Mouse (Mus musculus): ENCODE results near the gene Hspa8. TPM values are rescaled to one million over a fixed set of nuclear protein-coding genes. Genes with fewer than 3 reads are reported as not detected.
"Not testable (repeated sequence)": the region's sequence is repeated elsewhere in the genome, so short reads cannot be mapped to it uniquely, and the experiment has no call there.

Hspa8 gene
- total RNA-seq (2021): 1,000 to 10,000 TPM; 2,228 to 2,287 TPM

GRCm38 (mm10) chr9:40800675-40801612, at the start of gene Hspa8:
Gene Hspa8, plus strand, starts transcription at chr9:40800984.
- intact Hi-C loops (cut with DNase I): loop anchor here (2.0 kb wide), 3 partner anchors 16 to 44 kb away; no protein-coding TSS in a partner anchor
- peak; percentile 100 for DNase-seq (ENCODE audit: low spot score in 2 of 2)

GRCm38 (mm10) chr9:40751749-40752148, 49.0 kb upstream of the Hspa8 start:
- intact Hi-C loops (cut with DNase I): loop anchor here (2.0 kb wide), 1 partner anchor 117 kb away; no protein-coding TSS in a partner anchor
- no peak for DNase-seq (ENCODE audit: low spot score in 2 of 2)

- intact Hi-C loops (cut with DNase I): loop anchor here (2.0 to 5.0 kb wide), 2 partner anchors 44 to 339 kb away; partner anchors contain the start of gene Hspa8
- no peak for DNase-seq (ENCODE audit: low spot score in 2 of 2)
Measured at GRCm38 (mm10) chr9:40756401-40756800, 44.4 kb upstream of the Hspa8 start.

GRCm38 (mm10) chr9:40757105-40757626, 43.6 kb upstream of the Hspa8 start:
- peak; percentile 64 to 71 for DNase-seq (ENCODE audit: low spot score in 2 of 2)
- intact Hi-C loops (cut with DNase I): loop anchor here (2.0 to 5.0 kb wide), 2 partner anchors 44 to 340 kb away; partner anchors contain the start of gene Hspa8

- peak; percentile 87 to 89 for DNase-seq (ENCODE audit: low spot score in 2 of 2)
- intact Hi-C loops (cut with DNase I): loop anchor here (2.0 to 5.0 kb wide), 2 partner anchors 43 to 340 kb away; partner anchors contain the start of gene Hspa8
Measured at GRCm38 (mm10) chr9:40757685-40758270, 43.0 kb upstream of the Hspa8 start.

- intact Hi-C loops (cut with DNase I): no loop called here
- no peak for DNase-seq (ENCODE audit: low spot score in 2 of 2)
Measured at GRCm38 (mm10) chr9:40762354-40762753, 38.4 kb upstream of the Hspa8 start.

- intact Hi-C loops (cut with DNase I): loop anchor here (2.0 kb wide), 1 partner anchor 36 kb away; the partner anchor contains the start of gene Hspa8
Measured at GRCm38 (mm10) chr9:40764887-40765580, 35.8 kb upstream of the Hspa8 start.

GRCm38 (mm10) chr9:40765581-40765940, 35.2 kb upstream of the Hspa8 start:
- peak; percentile 59 to 67 for DNase-seq (ENCODE audit: low spot score in 2 of 2)
- intact Hi-C loops (cut with DNase I): loop anchor here (2.0 kb wide), 1 partner anchor 35 kb away; the partner anchor contains the start of gene Hspa8

More at GRCm38 (mm10) chr9:40764887-40765580, 35.8 kb upstream of the Hspa8 start:
- DNase-seq (ENCODE audit: low spot score in 2 of 2): no peak

- intact Hi-C loops (cut with DNase I): no loop called here
- no peak for DNase-seq (ENCODE audit: low spot score in 2 of 2)
Measured at GRCm38 (mm10) chr9:40766058-40766605, 34.7 kb upstream of the Hspa8 start.

GRCm38 (mm10) chr9:40767946-40768345, 32.8 kb upstream of the Hspa8 start:
- no peak for DNase-seq (ENCODE audit: low spot score in 2 of 2)
- intact Hi-C loops (cut with DNase I): no loop called here

GRCm38 (mm10) chr9:40772246-40772645, 28.5 kb upstream of the Hspa8 start:
- peak in 1 of 2 experiments; percentile 19 for DNase-seq (ENCODE audit: low spot score in 2 of 2)
- intact Hi-C loops (cut with DNase I): no loop called here

GRCm38 (mm10) chr9:40773142-40773541, 27.6 kb upstream of the Hspa8 start:
- intact Hi-C loops (cut with DNase I); DNase-seq (ENCODE audit: low spot score in 2 of 2): not testable (repeated sequence)

GRCm38 (mm10) chr9:40773869-40774268, 26.9 kb upstream of the Hspa8 start:
- intact Hi-C loops (cut with DNase I): no loop called here
- DNase-seq (ENCODE audit: low spot score in 2 of 2): no peak

GRCm38 (mm10) chr9:40776044-40776443, 24.7 kb upstream of the Hspa8 start:
- no peak for DNase-seq (ENCODE audit: low spot score in 2 of 2)
- intact Hi-C loops (cut with DNase I): no loop called here

- intact Hi-C loops (cut with DNase I): no loop called here
Measured at GRCm38 (mm10) chr9:40776459-40777248, 24.1 kb upstream of the Hspa8 start.

GRCm38 (mm10) chr9:40780111-40780510, 20.7 kb upstream of the Hspa8 start:
- no peak for DNase-seq (ENCODE audit: low spot score in 2 of 2)
- intact Hi-C loops (cut with DNase I): no loop called here

More at GRCm38 (mm10) chr9:40776459-40777248, 24.1 kb upstream of the Hspa8 start:
- no peak for DNase-seq (ENCODE audit: low spot score in 2 of 2)

- intact Hi-C loops (cut with DNase I): no loop called here
- DNase-seq (ENCODE audit: low spot score in 2 of 2): no peak
Measured at GRCm38 (mm10) chr9:40780892-40781725, 19.7 kb upstream of the Hspa8 start.
